Mouse (Mus musculus) stomach, postnatal 0 days (tissue): Measurements from ENCODE around the gene Nrp1. TPM values are rescaled to one million over a fixed set of nuclear protein-coding genes. Genes with fewer than 3 reads are reported as not detected.

Experiments used
- ATAC-seq: fragments of 200-750 bp; cut with Nextera tagmentation; 2 replicates; pipeline ENCODE4 v1.8.0; 2017; ENCODE audit not compliant: low FRiP score, low TSS enrichment
- DNase-seq: peaks from one replicate; pipeline ENCODE4 v3.0.0-alpha.2; 2016; ENCODE audit warnings: low spot score
- H3K27ac ChIP-seq: fragments of 300-500 bp; sonication (generic); replicated peaks from 2 replicates; pipeline ENCODE4 v1.5.1; 2014; ENCODE audit warnings: mild to moderate bottlenecking, control low read depth
- H3K27me3 ChIP-seq: fragments of 300-500 bp; sonication (generic); 2 replicates; pipeline ENCODE4 v1.6.1; 2014; ENCODE audit warnings: low read length; ENCODE audit not compliant: control insufficient read depth, insufficient read depth
- H3K36me3 ChIP-seq: fragments of 300-500 bp; sonication (generic); 2 replicates; pipeline ENCODE4 v1.6.1; 2014; ENCODE audit warnings: low read length, mixed read lengths; ENCODE audit not compliant: control insufficient read depth, insufficient read depth
- H3K4me1 ChIP-seq: fragments of 300-500 bp; sonication (generic); replicated peaks from 2 replicates; pipeline ENCODE4 v1.6.1; 2014; ENCODE audit warnings: antibody characterized with exemption; ENCODE audit not compliant: control insufficient read depth, insufficient read depth
- H3K4me2 ChIP-seq: fragments of 300-500 bp; sonication (generic); replicated peaks from 2 replicates; pipeline ENCODE4 v1.6.1; 2014; ENCODE audit warnings: low read depth, mild to moderate bottlenecking, control low read depth, moderate library complexity
- H3K4me3 ChIP-seq: fragments of 300-500 bp; sonication (generic); 2 replicates; pipeline ENCODE4 v1.5.1; 2014; ENCODE audit warnings: low read depth, low read length, control low read depth
- H3K9ac ChIP-seq: fragments of 300-500 bp; sonication (generic); 2 replicates; pipeline ENCODE4 v1.6.1; 2014; ENCODE audit warnings: mild to moderate bottlenecking, low read length, control low read depth, mixed read lengths
- H3K9me3 ChIP-seq: fragments of 300-500 bp; sonication (generic); 2 replicates; pipeline ENCODE4 v1.6.1; 2016; ENCODE audit warnings: low read length; ENCODE audit not compliant: control insufficient read depth
- CTCF ChIP-seq: IDR thresholded peaks from 2 replicates; pipeline ENCODE4 v1.5.1; 2016; ENCODE audit warnings: antibody characterized with exemption, low read depth, mild to moderate bottlenecking, moderate library complexity
- EP300 ChIP-seq: optimal IDR thresholded peaks from 2 replicates; pipeline ENCODE3; 2016; ENCODE audit warnings: antibody characterized with exemption
- WGBS: fragments of 180-500 bp; shearing (Covaris S2); extraction: QIAGEN DNeasy Blood & Tissue Kit; methylation state at CpG from one replicate; pipeline ENCODE4 v1.1.7; 2014; 5-methylcytosine and 5-hydroxymethylcytosine counted together
- polyA plus RNA-seq: library from polyadenylated mRNA; unstranded; fragments of >200 nt; fragmentation: Nextera tagmentation; extraction: Ambion mirVana; gene quantifications from 2 replicates; pipeline ENCODE4 v1.2.1, GENCODE M21; 2015

Gene Nrp1
- polyA plus RNA-seq, 1 experiment from 2014 or later, result 16.9 TPM

DNA sequence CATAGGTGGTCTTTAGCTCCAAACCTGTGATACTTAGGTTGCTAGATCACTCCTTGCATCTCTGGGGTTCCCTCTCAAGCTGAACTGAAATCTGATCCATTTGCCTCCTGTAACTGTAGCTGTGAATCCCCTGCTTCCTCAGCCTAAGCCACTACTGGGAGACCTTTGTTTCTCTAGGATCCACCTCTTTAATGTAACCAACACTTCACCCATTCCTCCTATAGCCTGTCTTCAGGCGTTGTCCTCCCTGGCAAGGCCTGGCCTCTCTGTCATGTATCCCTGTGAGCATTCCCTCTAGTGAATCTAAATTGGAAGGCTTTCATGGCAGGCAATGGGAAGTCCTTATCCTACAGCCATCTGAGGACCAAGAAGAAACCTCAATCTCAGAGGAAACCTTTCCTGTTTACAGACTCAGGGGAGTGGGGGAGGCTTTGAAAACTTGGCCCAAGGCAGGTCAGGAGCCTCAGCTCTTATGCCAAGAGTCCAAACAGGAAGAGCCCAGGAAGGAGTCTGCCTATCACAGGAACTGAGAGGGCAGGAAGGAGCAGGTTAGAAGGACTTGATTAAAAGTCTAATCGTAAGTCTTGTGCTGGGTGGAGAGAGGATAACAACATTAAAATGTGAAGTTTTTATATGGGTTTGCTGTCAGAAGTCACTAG is 28.7 kb downstream of the Nrp1 start:
- Histone ChIP-seq H3K9ac (no peak overlapping the region), H3K4me2 (no peak overlapping the region), H3K4me1 (no peaks in the 10 kb centered on the region), H3K4me3 (no peak overlapping the region), H3K9me3 (no peaks in the 10 kb centered on the region), H3K36me3 (no peaks in the 10 kb centered on the region), H3K27ac (no peak overlapping the region), H3K27me3 (no peaks in the 10 kb centered on the region)
- DNase-seq (no peak), ATAC-seq (no peak)
- TF ChIP-seq EP300, result no peak
- no peak for TF ChIP-seq CTCF
- WGBS, result 58% methylated on average over 2 of the region's 2 CpGs

DNA sequence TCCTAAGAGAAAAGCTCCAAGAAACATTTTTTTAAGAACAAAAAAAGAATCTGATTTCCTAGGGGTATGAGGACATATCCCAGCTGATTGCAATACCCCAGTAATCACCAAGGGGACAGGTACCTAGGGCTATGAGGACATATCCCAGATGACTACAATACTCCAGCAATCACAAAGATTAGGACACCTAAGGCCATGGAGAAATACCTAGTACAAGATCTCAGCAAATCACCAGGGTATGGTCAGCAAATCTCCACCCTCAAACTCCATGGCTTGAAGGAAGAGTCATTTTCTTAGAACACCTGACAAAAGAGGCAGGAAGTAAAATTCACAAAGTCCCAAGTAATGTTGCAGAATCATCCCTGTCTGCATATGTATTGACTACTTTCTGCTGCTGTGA is 32.4 kb downstream of the Nrp1 start:
- ATAC-seq (no peak), DNase-seq (no peak)
- no peaks in the 10 kb centered on the region for H3K9me3 ChIP-seq
- TF ChIP-seq EP300, result no peak
- TF ChIP-seq CTCF, result no peak
- H3K4me3 ChIP-seq, result no peak overlapping the region
- no peak overlapping the region for H3K9ac ChIP-seq
- H3K27ac ChIP-seq, result no peak overlapping the region
- H3K4me1 ChIP-seq, result no peaks in the 10 kb centered on the region
- no peaks in the 10 kb centered on the region for H3K36me3 ChIP-seq
- no peaks in the 10 kb centered on the region for H3K27me3 ChIP-seq
- H3K4me2 ChIP-seq, result no peak overlapping the region

DNA sequence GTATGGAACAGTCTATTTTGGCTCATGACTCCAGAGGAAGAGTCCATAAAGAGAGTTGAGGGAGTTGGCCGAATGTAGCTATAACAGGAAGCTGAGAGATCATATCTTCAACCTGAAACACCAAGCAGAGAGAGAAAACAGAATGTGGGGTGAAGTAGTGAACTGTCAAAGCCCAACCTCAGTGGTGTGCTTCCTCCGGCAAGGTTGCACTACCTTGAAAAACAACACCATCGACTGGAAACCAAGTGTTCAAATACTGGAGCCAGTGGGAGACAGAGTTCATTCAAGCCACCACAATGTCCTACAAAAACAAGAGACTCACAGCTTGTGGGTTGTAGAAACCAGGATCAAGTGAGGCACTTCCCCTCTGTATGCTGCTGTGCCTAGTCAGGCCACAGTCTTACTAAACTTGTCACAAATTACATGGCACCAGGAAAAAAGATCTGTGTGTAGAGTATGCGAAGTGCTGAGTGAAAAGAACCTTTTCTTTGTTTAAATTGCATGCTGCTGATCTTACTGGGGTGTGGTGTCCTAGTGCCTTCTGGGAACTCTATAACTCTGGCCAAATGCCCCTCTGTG is 32.9 kb downstream of the Nrp1 start:
- TF ChIP-seq CTCF (no peak), EP300 (no peak)
- no peaks in the 10 kb centered on the region for H3K4me1 ChIP-seq
- no peak overlapping the region for H3K9ac ChIP-seq

DNA sequence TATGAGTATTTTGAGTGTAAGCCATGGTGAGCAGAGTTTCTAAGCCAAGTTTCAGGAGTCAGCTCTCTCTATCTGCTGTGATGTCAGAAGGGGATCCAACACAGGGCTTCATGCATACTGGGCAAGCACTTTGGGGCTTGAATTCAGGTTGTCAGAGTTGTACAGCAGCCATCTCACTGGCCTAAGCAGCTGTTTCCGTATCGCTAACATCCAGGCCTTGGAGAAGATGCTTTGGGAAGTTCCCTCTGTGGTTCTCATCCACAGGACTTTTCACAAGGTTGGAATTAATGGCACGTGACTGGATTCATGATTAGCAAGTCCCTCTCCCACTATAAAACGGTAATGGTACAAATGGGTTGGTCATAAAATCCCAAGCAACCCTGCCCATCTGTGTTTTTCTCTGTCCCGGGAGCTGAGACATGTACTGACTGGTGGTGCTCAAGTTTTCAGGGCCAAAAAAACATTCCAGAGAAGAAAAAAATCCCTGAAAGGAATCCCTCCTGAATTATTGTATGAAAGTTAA is 36.3 kb downstream of the Nrp1 start:
- ATAC-seq (no peak), DNase-seq (no peak)
- Histone ChIP-seq H3K27me3 (no peaks in the 10 kb centered on the region), H3K36me3 (no peaks in the 10 kb centered on the region), H3K9ac (no peak overlapping the region), H3K4me2 (no peak overlapping the region), H3K4me3 (no peak overlapping the region), H3K4me1 (no peaks in the 10 kb centered on the region), H3K27ac (no peak overlapping the region), H3K9me3 (no peaks in the 10 kb centered on the region)
- no peak for TF ChIP-seq CTCF
- TF ChIP-seq EP300, result no peak
- WGBS, result 69% methylated on average over 5 of the region's 5 CpGs

More for the DNA sequence above, 32.9 kb downstream of the Nrp1 start:
- DNase-seq (no peak), ATAC-seq (no peak)
- no peaks in the 10 kb centered on the region for H3K27me3 ChIP-seq
- H3K4me2 ChIP-seq, result no peak overlapping the region
- no peak overlapping the region for H3K27ac ChIP-seq
- 84% methylated on average over 4 of the region's 4 CpGs for WGBS
- no peaks in the 10 kb centered on the region for H3K36me3 ChIP-seq
- no peaks in the 10 kb centered on the region for H3K9me3 ChIP-seq
- H3K4me3 ChIP-seq, result no peak overlapping the region

DNA sequence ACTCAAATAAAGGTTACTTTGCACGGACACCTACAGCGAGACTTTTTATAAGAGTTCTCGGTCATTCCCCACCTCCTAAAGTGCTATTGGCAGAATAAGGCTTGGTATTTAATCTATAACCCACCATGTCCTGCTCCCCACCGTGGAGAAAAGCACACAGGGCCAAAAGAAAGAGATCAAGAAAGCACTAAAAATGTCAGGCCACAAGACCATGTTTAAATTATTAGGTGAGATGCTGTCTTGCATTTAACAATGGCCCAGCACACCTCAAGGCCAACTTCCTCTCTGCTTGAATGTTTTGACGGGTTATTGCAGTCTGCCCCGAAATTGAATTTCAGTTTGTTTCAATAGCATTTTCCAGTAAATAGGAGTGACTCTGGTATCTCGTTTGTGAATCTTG is 38.6 kb downstream of the Nrp1 start:
- no peak for ATAC-seq
- no peaks in the 10 kb centered on the region for H3K36me3 ChIP-seq
- TF ChIP-seq EP300 (no peak), CTCF (no peak)

DNA sequence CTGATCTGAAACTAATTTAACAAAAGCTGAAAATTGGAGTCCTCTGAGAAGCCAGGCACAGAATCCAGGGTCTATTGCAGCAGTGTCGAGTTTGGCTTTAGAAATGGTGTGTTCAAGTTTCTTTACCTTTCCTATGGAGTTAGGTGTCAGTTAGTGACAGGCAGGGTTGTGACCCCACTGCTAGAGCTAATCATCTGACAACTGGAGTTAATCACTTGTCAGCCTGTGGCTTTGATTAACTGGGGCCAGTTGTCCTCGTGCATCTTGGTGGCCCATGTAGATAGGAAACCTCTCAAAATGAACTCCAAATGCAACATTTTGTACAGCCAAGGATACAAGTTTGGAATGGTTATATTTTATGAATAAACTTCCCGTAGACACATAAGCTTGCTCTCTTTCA is 39.0 kb downstream of the Nrp1 start:
- ATAC-seq, result no peak
- Histone ChIP-seq H3K27ac (no peak overlapping the region), H3K36me3 (no peaks in the 10 kb centered on the region), H3K4me3 (no peak overlapping the region), H3K4me2 (no peak overlapping the region), H3K9me3 (no peaks in the 10 kb centered on the region), H3K4me1 (no peaks in the 10 kb centered on the region), H3K27me3 (no peaks in the 10 kb centered on the region), H3K9ac (no peak overlapping the region)
- WGBS, result 59% methylated on average over 3 of the region's 3 CpGs
- no peak for TF ChIP-seq CTCF
- TF ChIP-seq EP300, result no peak
- no peak for DNase-seq

More for the DNA sequence above, 38.6 kb downstream of the Nrp1 start:
- WGBS, result 45% methylated on average over 7 of the region's 7 CpGs
- Histone ChIP-seq H3K4me2 (no peak overlapping the region), H3K27me3 (no peaks in the 10 kb centered on the region), H3K9ac (no peak overlapping the region), H3K4me3 (no peak overlapping the region), H3K4me1 (no peaks in the 10 kb centered on the region), H3K9me3 (no peaks in the 10 kb centered on the region), H3K27ac (no peak overlapping the region)
- DNase-seq, result no peak
